Mouse (Mus musculus) kidney, adult 2 months (tissue): ENCODE data around the gene Aatf.

Experiments used
- CTCF ChIP-seq: fragments of 200-500 bp; conservative IDR thresholded peaks from 2 replicates; pipeline ENCODE4 v1.5.1; 2011; ENCODE audit warnings: low read depth, mild to moderate bottlenecking, control low read depth, low read length, moderate library complexity, mixed read lengths; ENCODE audit not compliant: insufficient read depth, insufficient read length
- POLR2A ChIP-seq: fragments of 200-500 bp; IDR thresholded peaks from one replicate; pipeline ENCODE4 v1.6.1; 2011; ENCODE audit warnings: low read depth, low read length, control low read depth

GRCm38 (mm10) chr11:84495774-84496173 lies 17.5 kb downstream of the Aatf start:
- no peak for TF ChIP-seq POLR2A
- no peak for TF ChIP-seq CTCF
